Mouse (Mus musculus): ENCODE results near the gene Unc13d.

Gene Unc13d

GRCm38 (mm10) chr11:116091591-116091990 is 13.8 kb upstream of the Unc13d start:
- POLR2A ChIA-PET: interaction anchor here in 2 of 4 experiments (0.9 to 3.9 kb wide), 5 partner anchors 10 to 68 kb away, joined by 3 to 24 read pairs (median 6); partner anchors contain the start of gene Mrpl38 (in 2 of the 2)

GRCm38 (mm10) chr11:116089545-116089944 is 11.8 kb upstream of the Unc13d start:
- CTCF ChIA-PET: interaction anchor here in 1 of 4 experiments (1.6 kb wide), 1 partner anchor 21 kb away, joined by 3 read pairs; no protein-coding TSS in a partner anchor
- POLR2A ChIA-PET: interaction anchor here (0.5 to 3.9 kb wide), 9 partner anchors 13 to 322 kb away, joined by 3 to 24 read pairs (median 5); no protein-coding TSS in a partner anchor

More at GRCm38 (mm10) chr11:116091591-116091990, 13.8 kb upstream of the Unc13d start:
- CTCF ChIA-PET: interaction anchor here in 3 of 4 experiments (0.7 to 1.1 kb wide), 3 partner anchors 18 to 124 kb away, joined by 3 to 4 read pairs (median 3); no protein-coding TSS in a partner anchor

GRCm38 (mm10) chr11:116088741-116089394 is 11.1 kb upstream of the Unc13d start:
- ChIA-PET CTCF (no interaction called here), POLR2A (interaction anchor here in 3 of 4 experiments (0.5 to 3.9 kb wide), 5 partner anchors 13 to 65 kb away, joined by 5 to 24 read pairs (median 6); no protein-coding TSS in a partner anchor)

GRCm38 (mm10) chr11:116088188-116088587 is 10.4 kb upstream of the Unc13d start:
- CTCF ChIA-PET: no interaction called here

GRCm38 (mm10) chr11:116087194-116088130 is 9.7 kb upstream of the Unc13d start:
- ChIA-PET CTCF (no interaction called here), POLR2A (interaction anchor here in 2 of 4 experiments (0.7 to 2.1 kb wide), 7 partner anchors 10 to 243 kb away, joined by 3 to 11 read pairs (median 4); no protein-coding TSS in a partner anchor)

More at GRCm38 (mm10) chr11:116088188-116088587, 10.4 kb upstream of the Unc13d start:
- POLR2A ChIA-PET: interaction anchor here in 1 of 4 experiments (0.7 to 2.1 kb wide), 3 partner anchors 9 to 14 kb away, joined by 3 to 11 read pairs (median 6); no protein-coding TSS in a partner anchor

GRCm38 (mm10) chr11:116086258-116087193 is 8.8 kb upstream of the Unc13d start, which contains the start of gene Wbp2:
Gene Wbp2, minus strand, starts transcription at chr11:116086995.
- ChIA-PET POLR2A (interaction anchor here in 3 of 4 experiments (0.6 to 2.5 kb wide), 21 partner anchors 10 to 747 kb away, joined by 3 to 17 read pairs (median 4); partner anchors contain the start of gene Galk1 (in 1 of the 3)), CTCF (interaction anchor here in 1 of 4 experiments (0.7 kb wide), 1 partner anchor 129 kb away, joined by 4 read pairs; no protein-coding TSS in a partner anchor)

- CTCF ChIA-PET: interaction anchor here in 3 of 4 experiments (0.5 to 1.3 kb wide), 5 partner anchors 8 to 111 kb away, joined by 3 to 4 read pairs (median 3); no protein-coding TSS in a partner anchor
- POLR2A ChIA-PET: interaction anchor here (0.7 to 2.8 kb wide), 30 partner anchors 8 to 140 kb away, joined by 3 to 18 read pairs (median 4); partner anchors contain the start of genes Mrpl38 (in 2 of the 4), Galk1 (in 1 of the 4), H3f3b (in 1 of the 4) and Unk (in 1 of the 4)
Observed at GRCm38 (mm10) chr11:116084166-116084565, 6.4 kb upstream of the Unc13d start.

GRCm38 (mm10) chr11:116083096-116083672 is 5.4 kb upstream of the Unc13d start:
- POLR2A ChIA-PET: interaction anchor here in 3 of 4 experiments (1.0 to 2.8 kb wide), 5 partner anchors 8 to 60 kb away, joined by 3 to 18 read pairs (median 4); no protein-coding TSS in a partner anchor
- CTCF ChIA-PET: interaction anchor here in 1 of 4 experiments (1.3 kb wide), 1 partner anchor 18 kb away, joined by 3 read pairs; no protein-coding TSS in a partner anchor

- CTCF ChIA-PET: interaction anchor here in 3 of 4 experiments (0.6 to 1.2 kb wide), 3 partner anchors 18 to 113 kb away, joined by 3 read pairs; no protein-coding TSS in a partner anchor
- POLR2A ChIA-PET: interaction anchor here in 3 of 4 experiments (0.6 to 2.6 kb wide), 11 partner anchors 8 to 468 kb away, joined by 3 to 13 read pairs (median 4); partner anchors contain the start of genes Mif4gd (in 1 of the 3) and Unk (in 1 of the 3)
Observed at GRCm38 (mm10) chr11:116081081-116081480, 3.3 kb upstream of the Unc13d start.

GRCm38 (mm10) chr11:116079511-116079910 is 1.8 kb upstream of the Unc13d start:
- POLR2A ChIA-PET: interaction anchor here in 2 of 4 experiments (0.5 to 5.0 kb wide), 18 partner anchors 11 to 109 kb away, joined by 3 to 50 read pairs (median 4); partner anchors contain the start of gene Unk (in 1 of the 2)
- CTCF ChIA-PET: interaction anchor here in 1 of 4 experiments (1.5 to 1.9 kb wide), 2 partner anchors 23 to 37 kb away, joined by 3 to 5 read pairs; no protein-coding TSS in a partner anchor

- POLR2A ChIA-PET: interaction anchor here in 3 of 4 experiments (0.5 to 5.0 kb wide), 20 partner anchors 11 to 154 kb away, joined by 3 to 50 read pairs (median 3); partner anchors contain the start of gene Unk (in 1 of the 3)
- CTCF ChIA-PET: interaction anchor here in 1 of 4 experiments (1.5 to 1.9 kb wide), 2 partner anchors 23 to 37 kb away, joined by 3 to 5 read pairs; no protein-coding TSS in a partner anchor
Observed at GRCm38 (mm10) chr11:116078676-116079320, 1.0 kb upstream of the Unc13d start.

GRCm38 (mm10) chr11:116078221-116078620 is 460 bp upstream of the Unc13d start:
- CTCF ChIA-PET: interaction anchor here in 1 of 4 experiments (1.9 kb wide), 1 partner anchor 24 kb away, joined by 5 read pairs; no protein-coding TSS in a partner anchor
- POLR2A ChIA-PET: interaction anchor here in 3 of 4 experiments (0.9 to 5.0 kb wide), 12 partner anchors 11 to 107 kb away, joined by 3 to 50 read pairs (median 5); no protein-coding TSS in a partner anchor

GRCm38 (mm10) chr11:116076836-116077235 is 925 bp downstream of the Unc13d start:
- POLR2A ChIA-PET: interaction anchor here (0.6 to 5.0 kb wide), 15 partner anchors 8 to 255 kb away, joined by 3 to 50 read pairs (median 6); partner anchors contain the start of genes Mrpl38 (in 1 of the 4), Trim65 (in 1 of the 4) and Unk (in 1 of the 4)
- CTCF ChIA-PET: no interaction called here

GRCm38 (mm10) chr11:116076266-116076540 is 1.6 kb downstream of the Unc13d start:
- ChIA-PET POLR2A (interaction anchor here (0.6 to 5.0 kb wide), 18 partner anchors 8 to 256 kb away, joined by 3 to 50 read pairs (median 4); partner anchors contain the start of gene Unk (in 1 of the 4)), CTCF (interaction anchor here (0.6 to 1.7 kb wide), 12 partner anchors 8 to 673 kb away, joined by 3 to 5 read pairs (median 4); partner anchors contain the start of genes Galk1 (in 1 of the 4) and Unk (in 1 of the 4))

Measured in embryonic stem cell, embryonic (primary cell).